Mouse (Mus musculus): ENCODE measurements around the gene Rerg.

- TF ChIP-seq POLR2A (IDR thresholded peaks at IDR 0.05; ENCODE audit: insufficient read depth, low read depth, low read length), result no peak
- TF ChIP-seq CTCF (IDR thresholded peaks at IDR 0.05; ENCODE audit: insufficient read depth, low read depth, low read length), result no peak
Measured at GRCm38 (mm10) chr6:137131794-137132193, 38.5 kb downstream of the Rerg start.
